Mouse (Mus musculus) heart, embryonic 14.5 days (tissue): ENCODE results near the gene Rin3. TPM values are rescaled to one million over a fixed set of nuclear protein-coding genes. Genes with fewer than 3 reads are reported as not detected.

Experiments
- ATAC-seq: fragments of 200-750 bp; cut with Nextera tagmentation; 2 replicates; pipeline ENCODE4 v1.8.0; 2017; ENCODE audit warnings: low read depth, moderate TSS enrichment; ENCODE audit not compliant: insufficient number of reproducible peaks, insufficient read depth, low FRiP score
- H3K27ac ChIP-seq, 2 experiments: fragments of 200-500 bp in 1 of 2; fragments of 300-500 bp in 1 of 2; sonication (generic) in 1 of 2; replicated peaks in 1 of 2; 2 replicates each; pipeline ENCODE4 v1.5.1; 2012 to 2014; ENCODE audit warnings: low read depth in 2 of 2, low read length in 2 of 2, control low read depth in 1 of 2, mild to moderate bottlenecking in 1 of 2, mixed read lengths in 1 of 2; ENCODE audit not compliant: control insufficient read depth in 1 of 2, insufficient read depth in 1 of 2
- H3K27me3 ChIP-seq: fragments of 300-500 bp; sonication (generic); 2 replicates; pipeline ENCODE4 v1.6.1; 2014; ENCODE audit warnings: mild to moderate bottlenecking, low read length, control low read depth; ENCODE audit not compliant: control insufficient read depth, insufficient read depth
- H3K36me3 ChIP-seq: fragments of 300-500 bp; sonication (generic); 2 replicates; pipeline ENCODE4 v1.6.1; 2014; ENCODE audit warnings: mild to moderate bottlenecking, control low read depth, low read length, mixed read lengths; ENCODE audit not compliant: control insufficient read depth, insufficient read depth
- H3K4me1 ChIP-seq, 2 experiments: fragments of 200-500 bp in 1 of 2; fragments of 300-500 bp in 1 of 2; sonication (generic) in 1 of 2; 2 replicates each; pipeline ENCODE4 v1.6.1; 2012 to 2014; ENCODE audit warnings: low read length in 2 of 2, control low read depth in 1 of 2, mixed read lengths in 1 of 2; ENCODE audit not compliant: control insufficient read depth in 2 of 2, insufficient read depth in 2 of 2
- H3K4me2 ChIP-seq: fragments of 300-500 bp; sonication (generic); 2 replicates; pipeline ENCODE4 v1.6.1; 2014; ENCODE audit warnings: mild to moderate bottlenecking, low read length
- H3K4me3 ChIP-seq, 2 experiments: fragments of 200-500 bp in 1 of 2; fragments of 300-500 bp in 1 of 2; sonication (generic) in 1 of 2; 2 replicates each; pipeline ENCODE4 v1.5.1; 2012 to 2014; ENCODE audit warnings: low read length in 2 of 2, mild to moderate bottlenecking in 2 of 2, control low read depth in 1 of 2, low read depth in 1 of 2, moderate library complexity in 1 of 2; ENCODE audit not compliant: control insufficient read depth in 1 of 2, insufficient read depth in 1 of 2
- H3K9ac ChIP-seq: fragments of 300-500 bp; sonication (generic); 2 replicates; pipeline ENCODE4 v1.6.1; 2014; ENCODE audit warnings: mild to moderate bottlenecking, low read length
- H3K9me3 ChIP-seq: fragments of 300-500 bp; sonication (generic); 2 replicates; pipeline ENCODE4 v1.6.1; 2016; ENCODE audit warnings: low read length, control low read depth; ENCODE audit not compliant: control insufficient read depth
- WGBS: fragments of 180-500 bp; shearing (Covaris S2); extraction: QIAGEN DNeasy Blood & Tissue Kit; methylation state at CpG from one replicate; pipeline ENCODE4 v1.1.7; 2014; 5-methylcytosine and 5-hydroxymethylcytosine counted together
- polyA plus RNA-seq: library from polyadenylated mRNA; unstranded; fragments of >200 nt; fragmentation: Nextera tagmentation; extraction: Ambion mirVana; gene quantifications from 2 replicates; pipeline ENCODE4 v1.2.1, GENCODE M21; 2014

Rin3 gene
- polyA plus RNA-seq, 1 experiment from 2014 or later: 11.8 TPM

DNA sequence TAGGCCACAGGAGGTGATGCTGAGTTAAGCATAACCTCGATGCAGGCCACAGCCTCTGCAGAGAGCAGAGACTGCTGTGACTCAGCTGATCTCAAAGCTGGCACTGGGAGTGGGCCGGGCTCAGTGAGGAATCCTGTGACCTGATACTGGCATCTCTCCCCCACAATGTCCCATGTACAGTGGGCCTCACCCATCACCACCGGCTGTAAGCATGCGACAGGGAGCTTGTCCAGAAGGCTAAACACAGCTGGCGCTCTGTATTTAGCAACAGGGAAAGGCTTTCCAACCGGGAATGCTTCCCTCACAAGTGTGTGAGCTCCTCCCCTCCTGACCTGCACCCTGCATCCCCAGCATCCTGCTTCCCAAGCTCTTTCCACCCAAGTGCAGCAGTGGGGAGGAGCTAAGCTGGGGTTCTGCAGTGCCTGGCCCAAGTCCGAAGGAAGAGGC is 133.6 kb downstream of the Rin3 start:
- Histone ChIP-seq H3K4me3 (no peak overlapping the region), H3K27ac (peak overlapping the region; percentile 70 to 79), H3K27me3 (no peaks in the 10 kb centered on the region), H3K4me2 (no peak overlapping the region), H3K9ac (0 out of 2 replicates have a peak overlapping the region, but pooled peaks have one; percentile 34), H3K9me3 (no peaks in the 10 kb centered on the region), H3K4me1 (peaks cover 33 to 58% of the 10 kb centered on the region in 2 experiments), H3K36me3 (peaks cover 9% of the 10 kb centered on the region; the same call in 1 of the 2 replicates)
- WGBS: 13% methylated on average over 7 of the region's 7 CpGs
- peak; percentile 83 for ATAC-seq

DNA sequence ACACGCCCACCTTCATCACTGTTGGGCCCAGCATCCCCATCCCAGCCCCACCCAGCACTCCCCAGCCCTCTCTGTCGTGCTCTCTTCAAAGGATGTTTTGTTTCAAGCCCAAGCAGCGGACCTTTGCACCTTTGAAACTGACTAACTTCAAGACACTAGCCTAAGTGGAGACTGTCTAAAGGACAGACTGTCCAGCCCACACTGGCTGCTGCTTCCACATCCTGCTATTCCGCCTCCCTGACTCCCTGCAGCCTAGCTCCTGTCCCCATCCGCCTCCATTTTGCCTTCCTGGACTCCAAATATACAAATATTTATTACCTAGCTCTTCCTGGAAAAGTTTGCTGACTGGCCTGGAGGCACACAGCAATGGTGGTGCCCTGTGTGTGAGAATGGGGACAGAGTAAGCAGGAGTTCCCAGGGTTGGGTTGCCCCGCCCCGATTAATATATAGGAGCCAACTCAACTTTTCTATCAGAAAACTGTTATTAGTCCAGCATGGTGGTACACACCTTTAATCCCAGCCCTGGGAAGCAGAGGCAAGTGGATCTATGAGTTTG is 134.2 kb downstream of the Rin3 start:
- H3K9me3 ChIP-seq: no peaks in the 10 kb centered on the region
- no peak overlapping the region for H3K4me2 ChIP-seq
- ATAC-seq: no peak
- no peak overlapping the region; the same call in 1 of the 2 replicates for H3K9ac ChIP-seq
- peaks cover 39 to 64% of the 10 kb centered on the region in 2 experiments for H3K4me1 ChIP-seq
- WGBS: 78% methylated on average over 7 of the region's 7 CpGs
- no peak overlapping the region for H3K4me3 ChIP-seq
- H3K27ac ChIP-seq: peak overlapping the region; percentile 70 to 79
- peaks cover 11% of the 10 kb centered on the region; the same call in 1 of the 2 replicates for H3K36me3 ChIP-seq
- H3K27me3 ChIP-seq: no peaks in the 10 kb centered on the region

- H3K9me3 ChIP-seq: no peaks in the 10 kb centered on the region
- no peak overlapping the region for H3K9ac ChIP-seq
- no peak overlapping the region for H3K4me2 ChIP-seq
- no peak overlapping the region for H3K4me3 ChIP-seq
- H3K27ac ChIP-seq: no peak overlapping the region
- no peaks in the 10 kb centered on the region for H3K27me3 ChIP-seq
- ATAC-seq: no peak
- WGBS: 88% methylated on average over 6 of the region's 6 CpGs
- H3K36me3 ChIP-seq: peaks cover 11% of the 10 kb centered on the region; the same call in 1 of the 2 replicates
- peaks cover 43 to 71% of the 10 kb centered on the region in 2 experiments for H3K4me1 ChIP-seq
These were observed 134.9 kb downstream of the Rin3 start for GRCm38 (mm10) chr12:102417701-102418100.

- no peaks in the 10 kb centered on the region for H3K9me3 ChIP-seq
- H3K4me2 ChIP-seq: no peak overlapping the region
- peak overlapping the region; percentile 1 to 46; a peak in 2 of 4 replicates for H3K27ac ChIP-seq
- H3K27me3 ChIP-seq: no peaks in the 10 kb centered on the region
- H3K4me3 ChIP-seq: no peak overlapping the region
- ATAC-seq: no peak
- peaks cover 7% of the 10 kb centered on the region; the same call in 1 of the 2 replicates for H3K36me3 ChIP-seq
- peaks cover 48 to 77% of the 10 kb centered on the region in 2 experiments for H3K4me1 ChIP-seq
- H3K9ac ChIP-seq: no peak overlapping the region
- 55% methylated on average over 3 of the region's 3 CpGs for WGBS
These were observed 136.7 kb downstream of the Rin3 start for GRCm38 (mm10) chr12:102419544-102419943.

- Histone ChIP-seq H3K27ac (peak overlapping the region; percentile 21 to 46), H3K4me1 (peaks cover 48 to 85% of the 10 kb centered on the region in 2 experiments), H3K4me2 (no peak overlapping the region), H3K9me3 (no peaks in the 10 kb centered on the region), H3K9ac (no peak overlapping the region), H3K4me3 (no peak overlapping the region), H3K27me3 (no peaks in the 10 kb centered on the region), H3K36me3 (0 out of 2 replicates have a peak, but pooled peaks cover 5% of the 10 kb centered on the region)
- ATAC-seq: no peak
- WGBS: 27% methylated on average over 10 of the region's 10 CpGs
These were observed 137.5 kb downstream of the Rin3 start for GRCm38 (mm10) chr12:102420168-102420890.

- H3K4me2 ChIP-seq: no peak overlapping the region
- 18% methylated on average over 6 of the region's 6 CpGs for WGBS
- no peak overlapping the region for H3K9ac ChIP-seq
- no peaks in the 10 kb centered on the region for H3K9me3 ChIP-seq
- peaks cover 35 to 67% of the 10 kb centered on the region in 2 experiments for H3K4me1 ChIP-seq
- no peaks in the 10 kb centered on the region for H3K27me3 ChIP-seq
- no peak overlapping the region for H3K4me3 ChIP-seq
- peak overlapping the region; percentile 75 to 78 for H3K27ac ChIP-seq
- peaks cover 9% of the 10 kb centered on the region; the same call in 1 of the 2 replicates for H3K36me3 ChIP-seq
- ATAC-seq: peak; percentile 64; the same call in 1 of the 2 replicates
These were observed 139.2 kb downstream of the Rin3 start for GRCm38 (mm10) chr12:102422065-102422464.

GRCm38 (mm10) chr12:102422623-102423320 is 139.9 kb downstream of the Rin3 start:
- ATAC-seq: no peak
- Histone ChIP-seq H3K9me3 (no peaks in the 10 kb centered on the region), H3K4me3 (no peak overlapping the region), H3K36me3 (peaks cover 9% of the 10 kb centered on the region; the same call in 1 of the 2 replicates), H3K4me1 (peaks cover 31 to 62% of the 10 kb centered on the region in 2 experiments), H3K9ac (no peak overlapping the region), H3K27me3 (no peaks in the 10 kb centered on the region), H3K4me2 (no peak overlapping the region), H3K27ac (peak overlapping the region; percentile 75 to 78)
- WGBS: 56% methylated on average over 11 of the region's 11 CpGs
